Mouse (Mus musculus) right cerebral cortex, postnatal 14 days (tissue): ENCODE data around the gene Diexf.

ENCODE experiments used
- DNase-seq: peaks from one replicate; pipeline ENCODE4 v3.0.0; 2022

Diexf gene

DNA sequence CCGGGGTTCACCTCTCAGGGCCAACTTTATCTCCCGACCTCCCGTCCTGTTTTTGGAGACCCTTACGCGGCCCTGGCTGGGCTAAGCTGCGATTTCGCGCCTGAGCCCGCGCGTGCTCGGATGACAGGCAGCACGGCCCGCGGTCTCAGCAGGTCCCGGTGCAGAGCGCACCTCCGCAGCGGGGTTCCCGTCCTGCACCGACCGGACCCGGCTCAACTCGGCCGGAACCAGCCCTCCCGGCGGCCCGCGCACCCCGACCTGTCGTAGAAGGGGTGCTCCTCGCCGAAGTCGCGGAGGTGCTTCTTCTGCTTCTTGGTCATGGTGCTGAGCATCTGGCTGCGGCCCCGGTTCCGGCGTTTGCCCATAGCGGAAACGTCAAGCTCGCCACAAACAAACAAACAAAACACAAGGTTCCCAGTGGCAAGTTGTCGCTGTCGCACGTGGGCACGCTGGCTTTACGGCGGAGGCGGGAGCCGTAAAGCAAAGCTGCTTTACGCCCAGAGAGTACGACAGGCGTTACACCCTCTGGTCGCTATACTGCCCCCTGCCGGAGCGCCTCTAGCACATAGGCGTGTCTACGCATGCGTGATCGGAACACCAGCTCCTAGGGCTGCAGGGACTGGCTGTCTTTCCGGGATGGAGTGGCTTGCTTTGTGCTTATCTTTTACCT is at the start of gene Diexf:
TSS of gene Diexf (minus strand) at position 487 of the 670 bp plus-strand sequence.
- peak; percentile 99 for DNase-seq

DNA sequence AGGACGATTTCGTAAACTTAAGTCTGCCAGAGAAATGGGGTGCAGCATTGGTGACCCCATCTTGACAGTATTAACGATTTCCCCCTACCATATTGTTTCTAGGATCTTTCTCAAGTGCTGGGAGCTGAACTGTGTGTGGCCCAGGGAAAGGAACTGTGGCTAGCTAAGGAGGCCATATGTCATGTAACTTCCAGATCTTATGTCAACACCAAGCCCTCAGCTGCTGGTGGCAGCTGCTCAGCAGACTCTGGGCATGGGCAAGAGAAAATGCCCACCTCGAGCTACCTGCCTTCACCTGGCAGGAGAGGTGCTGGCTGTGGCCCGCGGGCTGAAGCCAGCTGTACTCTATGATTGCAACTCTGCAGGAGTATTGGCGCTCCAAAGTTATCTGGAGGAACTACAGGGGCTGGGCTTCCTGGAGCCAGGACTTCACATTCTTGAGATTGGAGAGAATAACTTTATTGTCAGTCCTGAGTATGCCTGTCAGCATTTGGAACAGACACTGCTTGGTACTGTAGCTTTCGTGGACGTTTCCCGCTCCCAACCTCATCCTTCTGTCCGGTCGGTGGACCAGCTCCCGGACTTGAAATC is 44.2 kb upstream of the Diexf start:
- DNase-seq: no peak

DNA sequence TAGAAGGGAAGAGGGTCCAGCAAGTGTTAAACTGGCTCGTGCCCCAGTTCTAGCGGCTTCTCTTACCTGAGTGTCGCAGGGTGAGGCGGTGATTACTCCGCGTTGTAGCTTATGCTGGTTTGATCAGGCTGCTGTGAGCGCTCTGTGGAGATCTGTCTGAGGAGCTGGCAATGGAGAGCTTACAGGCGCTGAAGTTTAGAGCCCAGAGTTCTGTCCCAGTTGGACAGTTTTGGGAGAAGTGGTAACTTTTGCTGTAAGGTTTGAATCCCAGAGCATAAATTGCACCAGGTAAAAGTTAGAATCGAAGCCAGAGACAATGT is 43.7 kb upstream of the Diexf start:
- no peak for DNase-seq

DNA sequence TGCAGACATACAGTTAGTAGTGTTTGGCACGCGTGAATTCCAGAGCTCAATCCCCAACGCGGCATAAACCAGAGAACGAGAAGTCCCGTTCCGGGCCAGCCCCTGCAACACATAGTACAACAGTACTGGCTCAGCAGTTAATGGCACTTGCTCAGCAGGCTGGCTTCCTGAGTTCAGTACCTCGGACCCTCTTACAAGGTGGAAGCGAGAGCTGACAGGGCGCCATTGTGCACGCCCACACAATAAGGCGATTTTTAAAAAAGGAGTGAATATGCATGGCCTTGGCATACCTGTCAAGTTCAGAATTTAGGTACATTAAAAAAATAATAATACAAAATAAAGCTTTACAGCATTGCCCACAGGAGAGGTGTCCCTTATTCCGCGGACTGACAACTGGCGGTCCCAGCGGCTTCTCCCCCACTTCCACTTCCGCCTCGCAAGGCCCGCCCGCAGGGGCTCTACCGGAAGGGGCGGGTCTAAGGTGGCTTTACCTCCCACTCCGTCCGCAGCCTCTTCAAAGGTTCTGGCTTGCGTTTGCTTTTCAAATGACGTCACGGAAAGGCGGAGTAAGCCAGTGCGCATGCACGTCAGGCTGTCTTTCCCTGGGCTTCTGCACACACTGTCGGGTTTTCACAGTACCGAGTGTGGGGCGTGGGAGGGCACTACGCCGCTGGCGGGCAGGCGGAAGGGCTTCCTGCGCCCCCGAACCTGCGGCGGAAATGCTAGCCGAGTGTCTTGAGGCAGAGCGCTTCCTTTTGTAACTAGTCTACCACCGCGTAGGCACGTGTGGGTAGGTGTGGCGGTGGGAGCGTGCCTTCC is 43.1 kb upstream of the Diexf start:
- peak; percentile 90 for DNase-seq

DNA sequence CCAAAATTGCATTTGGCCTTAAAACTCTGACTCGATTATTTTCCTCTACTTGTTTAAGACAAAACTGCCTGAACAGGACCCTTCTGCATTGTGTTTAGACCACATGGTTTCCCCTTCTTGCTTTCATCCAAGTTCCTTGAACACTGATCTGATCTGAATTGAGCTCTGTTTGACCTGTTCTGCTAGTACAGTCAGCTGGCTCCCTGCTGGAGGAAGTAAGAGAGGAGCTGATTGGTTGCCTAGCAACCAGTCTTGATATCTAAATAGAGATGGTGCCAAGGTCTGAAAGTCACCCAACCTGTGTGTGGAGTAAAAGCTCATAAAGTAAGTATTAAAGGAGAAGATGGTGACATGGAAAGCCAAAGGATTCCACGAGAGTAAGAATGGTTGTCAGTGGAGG is 39.8 kb upstream of the Diexf start:
- DNase-seq: no peak

DNA sequence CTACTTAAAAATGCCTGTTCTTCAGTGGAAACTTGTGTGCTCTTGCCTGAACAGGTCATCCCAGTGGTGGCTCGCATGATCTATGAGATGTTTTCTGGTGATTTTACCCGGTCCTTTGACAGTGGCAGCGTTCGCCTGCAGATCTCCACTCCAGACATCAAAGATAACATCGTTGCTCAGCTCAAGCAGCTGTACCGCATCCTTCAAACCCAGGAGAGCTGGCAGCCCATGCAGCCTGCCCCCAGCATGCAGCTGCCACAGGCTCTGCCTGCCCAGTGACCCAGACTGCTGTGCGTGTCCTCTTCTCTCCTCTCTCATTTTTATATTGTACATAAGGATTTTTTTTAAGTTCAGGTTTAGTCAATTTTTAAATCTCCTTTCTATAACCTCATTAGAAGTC is 39.2 kb upstream of the Diexf start:
- DNase-seq: no peak

DNA sequence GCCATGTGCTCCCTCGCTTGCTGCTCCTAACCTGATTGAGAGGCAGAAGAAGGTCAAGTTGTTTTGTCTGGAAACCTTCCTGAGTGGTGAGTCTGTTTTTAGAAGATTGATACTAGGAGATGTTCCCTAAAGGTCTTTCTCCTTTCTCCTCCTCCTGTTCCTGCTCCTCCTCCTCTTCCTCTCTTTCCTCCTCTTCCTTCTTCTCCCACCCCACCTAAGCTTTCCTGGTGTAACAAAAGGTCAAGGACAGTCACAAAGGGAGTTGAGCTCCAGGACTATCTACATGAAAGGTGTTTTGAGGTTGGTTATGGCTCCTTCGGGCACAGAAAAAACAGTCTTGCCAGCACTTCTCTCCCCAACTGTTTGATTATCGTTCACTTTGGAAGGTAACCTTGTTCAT is 37.7 kb upstream of the Diexf start, which contains the start of gene A130010J15Rik:
TSS of gene A130010J15Rik (plus strand) at position 301 of the 400 bp plus-strand sequence.
- DNase-seq: no peak

DNA sequence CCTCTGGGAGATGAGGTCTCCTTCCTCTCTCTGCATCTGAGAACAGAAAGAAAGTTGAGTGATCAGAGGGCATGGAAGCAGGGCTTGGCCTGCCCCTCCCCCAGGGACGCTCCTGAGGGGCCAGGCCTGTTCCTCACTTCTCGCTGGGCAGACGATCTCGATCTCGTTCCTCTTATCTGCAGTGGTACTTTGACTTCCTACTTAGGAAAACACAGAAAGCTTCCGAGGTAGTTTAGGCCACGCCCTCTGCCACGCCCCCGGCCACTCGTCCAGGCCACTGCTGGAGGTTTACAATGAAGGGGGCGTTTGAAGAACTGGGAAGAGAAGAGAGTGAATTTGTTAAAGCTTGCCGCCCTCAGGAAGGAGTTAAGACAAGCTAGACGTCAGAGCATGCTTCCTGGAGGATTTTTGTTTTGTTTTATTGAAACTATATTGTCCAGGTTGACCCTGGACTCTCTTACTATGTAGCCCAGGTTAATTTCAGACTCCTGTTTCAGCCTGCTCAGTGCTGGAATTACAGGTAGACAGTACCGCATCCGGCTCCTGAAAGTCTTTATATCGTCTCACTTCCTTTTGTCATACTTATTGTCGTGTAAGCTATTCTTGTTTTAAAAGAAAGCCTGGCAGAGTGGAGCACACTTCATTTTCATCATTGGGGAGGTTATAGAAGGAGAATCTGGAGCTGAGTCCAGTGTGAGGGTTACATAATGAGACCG is 30.4 kb upstream of the Diexf start:
- peak; percentile 51 for DNase-seq

DNA sequence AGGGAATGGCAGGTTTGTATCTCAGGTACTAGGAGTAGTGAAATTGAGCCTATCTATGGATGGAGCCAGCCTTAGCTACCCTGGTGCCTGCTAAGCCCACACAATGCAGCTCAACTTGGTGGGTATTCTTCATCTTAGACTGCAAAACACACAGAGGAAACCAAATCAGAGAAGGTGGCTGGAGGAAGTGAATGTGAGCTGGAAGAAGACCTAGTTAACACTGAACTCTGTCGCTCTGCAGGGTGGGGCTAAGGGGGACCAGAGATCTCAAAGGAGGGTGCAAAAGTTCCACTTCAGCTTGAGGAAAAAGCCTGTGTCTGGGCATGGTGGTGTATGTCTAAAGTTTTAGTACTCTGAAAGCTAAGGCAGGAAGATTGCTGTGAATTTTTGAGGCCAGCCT is 29.5 kb upstream of the Diexf start:
- no peak for DNase-seq

DNA sequence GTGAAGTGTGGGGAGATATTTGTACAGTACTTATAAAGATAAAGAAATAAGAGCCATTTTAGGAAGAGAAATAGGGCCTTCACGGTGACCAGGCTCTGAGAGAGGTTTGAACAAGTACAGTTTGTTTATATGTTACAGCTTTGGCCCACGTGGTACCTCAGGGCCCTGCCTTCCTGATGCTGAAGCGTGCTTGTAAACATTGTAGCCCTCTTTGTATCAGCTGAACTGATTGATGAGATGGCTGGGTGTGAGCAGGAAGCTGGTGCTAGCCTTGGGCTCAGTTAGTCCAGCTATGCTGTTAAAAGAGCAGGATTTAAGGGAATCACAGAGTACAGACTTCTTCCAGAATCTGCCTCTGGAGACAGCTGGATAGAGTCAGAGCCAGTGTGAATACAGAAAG is 29.1 kb upstream of the Diexf start:
- no peak for DNase-seq

DNA sequence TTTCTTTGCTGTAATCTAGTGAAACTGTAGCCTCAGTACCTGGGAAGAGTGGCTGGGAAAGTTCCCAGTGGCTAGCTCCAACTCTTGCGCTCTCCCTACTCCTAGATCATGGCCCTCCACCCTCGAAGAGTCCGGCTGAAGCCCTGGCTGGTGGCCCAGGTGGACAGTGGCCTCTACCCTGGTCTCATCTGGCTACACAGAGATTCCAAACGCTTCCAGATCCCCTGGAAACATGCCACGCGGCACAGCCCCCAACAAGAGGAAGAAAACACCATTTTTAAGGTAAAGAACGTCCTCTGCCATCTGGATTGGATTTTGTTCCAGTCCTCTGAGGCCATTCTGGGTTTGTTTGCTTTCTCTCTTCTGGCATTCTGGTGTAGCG is 27.0 kb upstream of the Diexf start:
- DNase-seq: no peak

DNA sequence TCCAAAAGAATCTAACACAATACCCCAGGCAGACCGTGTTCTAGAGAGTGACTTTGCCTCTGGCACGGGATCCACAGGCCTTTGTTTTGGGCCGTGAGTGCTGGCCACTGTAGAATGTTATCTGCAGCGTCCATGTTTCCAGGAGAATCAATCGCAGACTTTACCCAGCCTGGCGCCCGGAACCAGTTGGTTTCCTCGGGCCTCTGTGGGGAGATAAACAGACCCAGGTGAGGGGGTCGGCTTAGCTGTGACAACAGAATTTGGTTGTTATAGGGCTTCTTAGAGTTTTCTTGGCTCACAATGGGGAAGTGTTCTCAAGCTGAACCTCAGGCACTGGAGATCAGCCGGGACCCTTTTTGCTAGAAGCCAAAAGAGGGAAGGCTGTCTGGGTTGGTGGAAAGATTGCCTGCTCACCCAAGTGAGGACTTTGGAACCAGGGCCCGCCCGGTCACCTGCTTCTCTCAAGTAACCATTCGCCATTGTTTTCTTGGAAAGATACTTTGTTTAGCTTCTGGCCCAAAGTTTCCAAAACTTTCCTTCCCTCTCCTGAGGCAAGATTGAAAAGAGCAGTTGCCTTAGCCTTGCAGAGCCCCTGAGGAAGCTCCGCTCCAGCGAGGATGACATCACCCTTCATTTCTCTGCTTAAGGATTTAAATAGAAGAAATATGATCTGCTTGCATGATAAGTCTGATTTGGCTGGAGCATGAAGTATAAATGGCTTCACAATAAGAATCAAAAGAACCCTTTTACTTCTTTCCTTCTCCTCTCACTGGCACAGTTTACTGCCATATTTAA is 26.4 kb upstream of the Diexf start:
- no peak for DNase-seq

DNA sequence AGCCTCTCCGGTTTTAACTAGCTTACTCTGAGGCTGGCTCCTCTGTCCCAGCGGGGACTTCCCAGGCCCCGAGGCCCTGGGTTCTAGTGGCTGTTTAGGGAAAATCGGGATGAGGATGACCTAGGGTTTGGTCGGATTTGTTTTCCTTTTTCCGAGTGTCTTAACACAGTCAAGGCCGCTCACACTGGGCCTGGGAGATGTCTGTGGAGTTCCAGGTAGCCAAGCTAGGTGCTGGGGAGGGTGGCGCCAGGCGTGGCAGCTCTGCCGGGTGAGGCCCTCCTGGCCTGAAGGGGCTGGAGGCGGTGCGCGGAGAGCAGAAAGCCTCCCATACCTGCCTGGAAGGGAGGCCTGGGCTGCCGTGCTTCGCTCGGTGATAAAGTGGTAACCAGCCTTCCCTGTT is 23.5 kb upstream of the Diexf start:
- DNase-seq: no peak

DNA sequence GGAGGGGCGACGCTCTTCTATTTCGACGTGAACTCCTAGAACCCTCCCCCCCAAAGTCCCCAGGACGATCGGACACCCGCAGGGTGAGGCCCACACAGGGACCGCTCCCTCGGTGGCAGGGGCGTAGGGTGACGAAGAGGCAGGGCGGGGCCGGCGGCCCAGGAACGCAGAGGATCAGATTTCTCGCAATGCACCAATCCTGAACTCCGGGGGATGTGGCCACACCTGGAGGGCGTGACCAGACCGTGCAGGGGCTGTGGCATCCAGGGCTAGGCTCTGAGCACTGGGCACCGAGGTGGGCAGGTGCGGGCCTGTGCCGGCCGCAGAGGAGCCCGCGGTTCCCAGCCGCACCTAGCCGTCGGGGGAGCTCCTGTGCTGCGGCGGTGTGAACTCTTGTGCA is 22.8 kb upstream of the Diexf start, which contains the start of gene Irf6:
TSS of gene Irf6 (plus strand) at position 240 of the 400 bp plus-strand sequence.
- no peak for DNase-seq

DNA sequence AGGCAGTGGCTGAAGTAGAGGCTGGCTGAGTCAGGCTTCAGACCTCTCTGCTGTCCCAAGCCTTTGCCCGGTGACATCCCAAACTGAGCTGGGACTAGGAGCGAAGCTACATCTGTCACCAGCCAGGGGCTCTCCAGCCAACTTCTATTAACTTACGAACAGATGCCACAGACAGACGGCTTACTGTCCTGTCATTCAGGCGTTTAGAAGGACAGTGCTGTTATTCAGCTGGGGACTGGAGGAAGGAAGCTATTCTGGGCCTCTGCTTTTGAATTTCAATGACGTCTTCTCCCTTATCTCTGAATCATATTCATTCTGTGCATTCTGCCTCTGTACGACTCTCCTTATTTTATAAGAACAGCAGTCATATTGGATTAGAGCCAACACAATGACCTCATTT is 21.1 kb upstream of the Diexf start:
- no peak for DNase-seq

DNA sequence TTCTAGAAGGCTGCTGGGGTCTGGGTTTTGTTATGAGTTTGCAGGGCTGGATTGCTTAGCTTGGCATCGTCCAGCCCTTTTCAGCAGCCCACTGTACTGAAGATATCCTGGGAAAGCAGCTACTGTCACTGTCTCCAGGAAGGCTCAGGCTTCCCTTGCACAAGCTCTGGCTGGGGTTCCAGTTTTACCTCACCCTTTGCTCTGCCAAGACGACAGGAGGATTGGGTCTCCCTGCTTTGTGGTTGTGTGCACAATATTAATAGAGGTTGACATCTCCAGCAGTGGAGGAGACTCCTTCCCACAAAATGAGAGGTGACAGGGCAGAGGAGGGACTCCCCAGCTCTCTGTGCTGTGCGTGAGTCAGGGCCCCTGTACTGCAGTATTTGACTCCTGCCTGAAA is 19.2 kb upstream of the Diexf start:
- no peak for DNase-seq

DNA sequence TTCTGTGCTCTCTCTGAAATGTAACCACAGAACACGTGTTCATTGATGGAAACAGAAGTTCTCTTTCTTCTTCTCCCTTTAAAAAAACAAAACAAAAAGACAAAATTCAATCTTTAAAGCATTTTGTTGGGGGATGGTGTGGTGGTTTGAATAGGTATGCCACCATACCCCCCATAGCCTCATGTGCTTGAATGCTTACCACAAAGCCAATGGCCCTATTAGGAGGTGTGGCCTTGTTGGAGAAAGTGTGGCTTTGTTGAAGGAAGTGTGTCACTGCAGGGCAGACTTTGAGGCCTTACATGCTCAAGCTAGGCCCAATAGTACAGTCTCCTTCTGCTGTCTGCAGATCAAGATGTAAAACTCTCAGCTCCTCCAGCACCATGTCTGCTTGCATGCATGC is 16.3 kb upstream of the Diexf start:
- DNase-seq: no peak

DNA sequence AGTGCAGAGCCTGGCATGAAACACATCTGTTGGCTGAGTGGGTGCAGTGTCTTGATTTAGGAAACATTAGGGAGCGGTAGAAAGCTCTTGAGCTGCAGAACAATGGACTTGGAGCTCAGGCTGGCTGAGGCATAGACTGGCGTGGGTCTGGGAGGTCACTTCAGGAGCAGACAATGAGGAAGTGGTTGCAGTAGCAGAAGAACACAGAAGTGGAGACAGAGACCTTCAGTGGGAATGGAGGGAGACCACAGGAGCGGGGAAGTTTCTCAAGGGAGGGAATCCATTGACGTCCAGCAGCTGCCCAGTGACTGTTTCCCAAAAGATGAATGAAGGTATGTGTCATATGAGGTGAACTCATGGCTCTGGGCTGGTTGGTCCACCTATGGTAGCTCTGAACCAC is 15.0 kb upstream of the Diexf start:
- no peak for DNase-seq

DNA sequence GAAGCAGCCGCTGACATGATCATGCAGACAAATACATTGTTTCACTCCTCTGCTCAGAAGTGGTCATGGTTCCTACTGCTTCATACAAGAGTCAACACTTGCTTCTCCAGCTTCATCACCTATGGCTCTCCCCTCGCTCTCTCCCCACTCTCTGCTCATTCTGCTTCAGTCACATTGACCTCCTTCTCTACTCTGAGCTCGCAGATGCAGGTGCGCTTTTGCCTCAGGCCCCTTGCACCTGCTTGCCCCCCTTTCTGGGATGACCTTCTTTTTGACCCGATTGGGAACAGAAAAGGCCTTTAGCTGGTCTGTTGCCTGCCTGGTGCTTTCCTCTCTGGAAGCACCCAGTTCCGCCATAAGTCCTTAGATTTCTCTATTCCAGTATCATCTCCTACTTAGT is 14.4 kb upstream of the Diexf start:
- no peak for DNase-seq

DNA sequence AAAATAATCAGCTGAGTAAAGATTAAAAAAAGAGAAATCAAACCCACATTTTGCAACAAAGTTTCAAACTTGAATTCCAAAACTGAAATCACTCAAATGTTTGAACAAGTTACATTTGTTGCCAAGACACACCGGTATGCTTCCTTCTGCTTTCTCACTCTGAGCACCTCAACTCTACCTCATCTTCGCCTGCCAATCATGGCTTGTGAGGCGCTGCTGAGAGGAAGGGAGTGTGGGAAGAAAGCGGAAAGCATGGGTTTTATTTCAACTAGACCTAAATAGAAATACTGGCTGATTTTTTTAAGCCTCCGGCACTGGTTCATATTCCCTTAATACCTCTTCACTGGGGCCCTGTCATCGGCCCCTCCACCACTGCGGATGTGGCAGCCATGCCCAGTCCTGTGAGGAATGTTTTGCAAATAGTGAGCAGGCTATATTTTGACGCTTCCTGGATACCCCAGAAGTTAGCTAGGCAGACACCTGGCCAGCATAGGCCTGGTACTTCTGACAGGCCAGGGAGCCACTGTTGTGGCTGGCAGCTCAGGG is 12.5 kb upstream of the Diexf start:
- no peak for DNase-seq

DNA sequence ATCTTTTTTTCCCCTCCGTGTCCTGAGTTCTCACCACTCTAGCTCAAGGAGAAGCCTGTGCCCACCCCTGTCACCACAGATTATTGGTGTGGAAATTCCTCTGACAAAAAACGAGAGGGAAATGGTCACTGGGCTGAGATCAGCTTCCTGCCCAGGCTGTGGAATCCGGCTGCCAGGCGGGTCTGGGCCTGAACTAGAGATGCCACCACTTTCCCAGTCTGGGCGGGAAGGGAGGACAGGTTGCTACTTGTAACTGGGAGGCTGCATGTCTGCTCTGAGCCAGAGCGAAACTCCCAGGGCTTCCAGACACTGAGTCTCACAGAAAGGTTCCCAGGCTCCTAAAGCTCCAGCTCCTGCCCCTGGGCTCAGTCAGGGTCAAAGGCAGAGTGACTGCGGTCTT is 11.0 kb upstream of the Diexf start:
- no peak for DNase-seq

DNA sequence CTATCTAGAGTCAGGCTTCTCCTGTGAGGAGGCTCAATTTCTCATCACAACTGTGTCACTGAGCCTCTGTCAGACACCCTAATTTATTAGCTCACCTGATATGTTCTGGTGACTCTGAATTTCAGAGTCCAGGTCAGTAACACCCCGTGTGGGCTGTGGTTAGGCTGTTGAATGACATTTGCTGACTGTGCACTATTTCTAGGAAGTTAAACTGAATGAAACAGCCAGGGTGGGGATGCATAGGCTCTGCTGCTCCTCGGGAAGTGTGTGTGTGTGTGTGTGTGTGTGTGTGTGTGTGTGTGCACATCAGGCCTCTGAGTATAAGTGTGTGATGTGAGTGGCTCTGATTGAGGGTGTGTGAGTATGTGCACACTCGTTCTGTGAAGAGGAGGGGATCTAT is 8.6 kb upstream of the Diexf start:
- no peak for DNase-seq

DNA sequence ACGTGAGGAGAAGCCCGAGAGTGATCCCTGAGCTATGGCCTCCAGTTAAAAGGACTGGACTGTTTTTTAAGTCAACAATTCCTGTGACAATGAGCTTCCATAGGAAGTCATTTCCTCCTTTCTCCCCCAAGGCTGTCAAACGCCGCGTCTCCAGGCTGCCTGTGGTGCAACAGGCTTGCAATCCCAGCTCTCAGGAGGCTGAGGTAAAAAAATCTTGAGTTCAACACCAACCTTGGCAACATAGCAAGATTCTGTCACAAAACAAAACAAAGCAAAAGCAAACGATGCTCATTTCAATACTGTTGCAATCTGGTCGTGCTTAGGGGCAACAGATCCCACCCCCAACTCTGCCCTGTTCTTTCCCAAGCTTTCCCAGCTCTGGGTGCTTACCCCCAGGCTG is 8.0 kb upstream of the Diexf start:
- no peak for DNase-seq
